In genomic region chr12:13869161-13869560, GRCm38 (mm10) we compare ENCODE assay signal across 17 mouse cellular contexts.
"Had no signal": no experiment of that assay in that cellular context is flagged by ENCODE, and none has a peak within 500 bp of the region (broad histone marks: within the 10 kb centered on the region; RNA-seq: fewer than 3 reads in every experiment).

No protein-coding gene starts in this region.

- H3K9me3 ChIP-seq: liver, embryonic 13.5 days; liver, embryonic 15.5 days; megakaryocyte, embryonic 14.5 days; midbrain, embryonic 13.5 days; midbrain, embryonic 15.5 days; neural tube, embryonic 12.5 days; stomach, embryonic 15.5 days had no signal

- ATAC-seq: liver, postnatal 0 days; midbrain, embryonic 13.5 days; midbrain, embryonic 15.5 days had no signal

- H3K27ac ChIP-seq: liver, embryonic 13.5 days; liver, embryonic 15.5 days; macrophage; midbrain, embryonic 13.5 days; midbrain, embryonic 15.5 days; neural tube, embryonic 12.5 days; stomach, embryonic 15.5 days; stomach, postnatal 0 days had no signal

- DNase-seq: liver; liver, embryonic 13.5 days; liver, postnatal 0 days; right cerebral cortex, postnatal 14 days; thymus, adult 2 months; thymus, postnatal 25 days; thymus, postnatal 4 days had no signal

- H3K36me3 ChIP-seq: liver, embryonic 13.5 days; liver, embryonic 15.5 days; midbrain, embryonic 13.5 days; midbrain, embryonic 15.5 days; neural tube, embryonic 12.5 days; stomach, embryonic 15.5 days had no signal

- H3K4me2 ChIP-seq: liver, embryonic 11.5 days; liver, embryonic 13.5 days; liver, embryonic 15.5 days; midbrain, embryonic 11.5 days; midbrain, embryonic 13.5 days; midbrain, embryonic 15.5 days; neural tube, embryonic 12.5 days; stomach, embryonic 15.5 days had no signal

- H3K27me3 ChIP-seq: liver, embryonic 13.5 days; liver, embryonic 15.5 days; megakaryocyte, embryonic 14.5 days; midbrain, embryonic 13.5 days; midbrain, embryonic 15.5 days; neural tube, embryonic 12.5 days; stomach, embryonic 15.5 days had no signal

- H3K4me1 ChIP-seq: liver, embryonic 13.5 days; liver, embryonic 15.5 days; megakaryocyte, embryonic 14.5 days; midbrain, embryonic 13.5 days; midbrain, embryonic 15.5 days; neural tube, embryonic 12.5 days; stomach, embryonic 15.5 days had no signal

- H3K9ac ChIP-seq: liver, embryonic 13.5 days; liver, embryonic 15.5 days; liver, postnatal 0 days; midbrain, embryonic 13.5 days; midbrain, embryonic 15.5 days; neural tube, embryonic 12.5 days; stomach, embryonic 15.5 days had no signal

- H3K4me3 ChIP-seq: liver, embryonic 13.5 days; liver, embryonic 15.5 days; megakaryocyte, embryonic 14.5 days; midbrain, embryonic 13.5 days; midbrain, embryonic 15.5 days; neural tube, embryonic 12.5 days; stomach, embryonic 15.5 days had no signal
